Mouse (Mus musculus) midbrain, embryonic 12.5 days (tissue): ENCODE results near the gene Tmem209. TPM values are rescaled to one million over a fixed set of nuclear protein-coding genes. Genes with fewer than 3 reads are reported as not detected.

Source experiments
- ATAC-seq: fragments of 200-750 bp; cut with Nextera tagmentation; 2 replicates; pipeline ENCODE4 v1.8.0; 2017; ENCODE audit warnings: low read depth, moderate TSS enrichment, moderate library complexity; ENCODE audit not compliant: low FRiP score
- H3K27ac ChIP-seq: fragments of 300-500 bp; sonication (generic); replicated peaks from 2 replicates; pipeline ENCODE4 v1.5.1; 2016; ENCODE audit warnings: mild to moderate bottlenecking
- H3K27me3 ChIP-seq: fragments of 300-500 bp; sonication (generic); 2 replicates; pipeline ENCODE4 v1.6.1; 2016; ENCODE audit warnings: mild to moderate bottlenecking
- H3K36me3 ChIP-seq: fragments of 300-500 bp; sonication (generic); 2 replicates; pipeline ENCODE4 v1.6.1; 2016
- H3K4me1 ChIP-seq: fragments of 300-500 bp; sonication (generic); 2 replicates; pipeline ENCODE4 v1.6.1; 2016
- H3K4me2 ChIP-seq: fragments of 300-500 bp; sonication (generic); replicated peaks from 2 replicates; pipeline ENCODE4 v1.6.1; 2016; ENCODE audit warnings: mild to moderate bottlenecking, moderate library complexity
- H3K4me3 ChIP-seq: fragments of 300-500 bp; sonication (generic); 2 replicates; pipeline ENCODE4 v1.5.1; 2016; ENCODE audit warnings: mild to moderate bottlenecking
- H3K9ac ChIP-seq: fragments of 300-500 bp; sonication (generic); replicated peaks from 2 replicates; pipeline ENCODE4 v1.6.1; 2016; ENCODE audit warnings: mild to moderate bottlenecking, moderate library complexity
- H3K9me3 ChIP-seq: fragments of 300-500 bp; sonication (generic); 2 replicates; pipeline ENCODE4 v1.6.1; 2016; ENCODE audit warnings: mild to moderate bottlenecking
- WGBS: fragments of 180-500 bp; shearing (Covaris S2); methylation state at CpG from one replicate; pipeline ENCODE4 v1.1.7; 2016; 5-methylcytosine and 5-hydroxymethylcytosine counted together
- polyA plus RNA-seq: library from polyadenylated mRNA; unstranded; fragments of >200 nt; fragmentation: Nextera tagmentation; extraction: Ambion mirVana; gene quantifications from 2 replicates; pipeline ENCODE4 v1.2.1, GENCODE M21; 2016

Gene Tmem209
- polyA plus RNA-seq: 45.6 and 49.1 TPM in 2 replicates

DNA sequence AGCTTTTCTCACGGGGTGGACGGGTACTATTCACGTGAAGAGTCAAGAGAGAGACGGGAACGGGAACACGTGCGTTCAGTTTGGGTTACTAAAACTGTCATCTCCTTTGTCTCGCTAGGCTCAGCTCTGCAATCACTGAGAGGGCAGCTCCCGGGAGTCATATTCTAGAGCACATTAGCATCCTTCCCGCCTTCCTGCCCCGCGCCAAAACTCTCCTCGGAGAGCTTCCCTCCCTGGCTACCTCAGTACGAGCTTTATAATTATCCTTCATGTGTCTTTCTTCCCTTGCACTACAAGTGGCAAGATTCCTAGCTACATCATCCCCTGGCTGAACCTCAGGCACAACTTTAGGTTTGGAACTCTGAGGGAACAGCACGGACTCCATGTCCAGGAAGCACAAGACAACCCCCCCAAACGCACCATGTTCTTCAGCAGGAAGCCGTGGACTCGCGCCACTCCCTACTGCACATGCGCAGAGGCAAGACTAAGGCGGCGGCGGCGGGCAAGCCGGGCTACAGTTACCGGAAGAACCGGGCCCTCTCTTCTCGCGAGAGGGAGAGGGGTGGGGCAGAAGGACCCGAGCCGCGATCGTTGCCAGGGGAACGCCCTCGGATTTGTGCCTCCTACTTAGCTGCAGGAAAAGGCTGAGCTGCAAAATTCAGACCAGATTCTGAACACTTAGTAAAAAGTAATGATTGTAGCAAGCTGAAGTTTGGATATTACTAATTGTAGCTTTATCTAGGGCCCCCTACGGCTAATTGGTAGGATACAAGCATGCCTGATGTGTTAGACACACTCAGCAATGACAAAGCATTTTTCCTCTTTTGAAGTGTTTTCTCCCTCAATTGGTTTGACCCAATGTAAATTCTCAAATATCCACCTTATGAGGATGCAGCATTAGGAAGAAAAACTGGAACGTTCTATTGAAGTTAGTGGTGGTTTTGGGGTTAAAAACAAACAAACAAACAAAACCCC, at the start of gene Tmem209, which contains the start of gene Ssmem1:
TSS of gene Tmem209 (minus strand) at position 519 of the 975 bp plus-strand sequence.
TSS of gene Ssmem1 (plus strand) at position 585 of the 975 bp plus-strand sequence.
- WGBS: under 1% methylated on average over 37 of the region's 37 CpGs
- H3K36me3 ChIP-seq: peaks cover 21% of the 10 kb centered on the region
- peak; percentile 99 for ATAC-seq
- H3K9ac ChIP-seq: peak within 1 kb of the TSS; percentile 70
- peak within 1 kb of the TSS; percentile 54 for H3K4me3 ChIP-seq
- no peaks in the 10 kb centered on the region for H3K27me3 ChIP-seq
- peak within 1 kb of the TSS; percentile 68 for H3K4me2 ChIP-seq
- H3K9me3 ChIP-seq: no peaks in the 10 kb centered on the region
- H3K27ac ChIP-seq: peak within 1 kb of the TSS; percentile 95
- peaks cover 5% of the 10 kb centered on the region for H3K4me1 ChIP-seq

DNA sequence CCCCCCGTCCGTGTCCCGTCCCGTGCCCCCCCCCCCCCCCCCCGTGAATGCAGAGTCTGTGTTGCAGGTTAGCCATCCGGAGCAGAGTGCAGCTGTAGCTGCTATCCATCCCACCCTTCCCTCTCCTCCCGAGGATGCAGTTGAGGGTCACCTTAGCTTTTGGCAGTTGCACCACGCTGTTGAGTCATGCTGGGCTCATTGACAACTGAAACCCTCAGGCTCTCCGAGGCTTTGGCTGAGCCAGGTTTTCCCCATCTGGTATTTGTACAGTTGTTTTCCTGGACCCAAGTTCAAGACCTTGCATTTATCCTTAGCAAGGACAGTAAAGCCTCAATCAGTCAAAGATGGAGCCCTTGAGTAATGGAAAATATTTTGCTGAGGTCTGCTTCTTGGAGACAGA, 46.5 kb upstream of the Tmem209 start:
- Histone ChIP-seq H3K4me1 (peaks cover 18% of the 10 kb centered on the region), H3K27me3 (no peaks in the 10 kb centered on the region), H3K36me3 (no peaks in the 10 kb centered on the region), H3K9me3 (no peaks in the 10 kb centered on the region), H3K4me2 (no peak overlapping the region), H3K4me3 (no peak overlapping the region), H3K27ac (no peak overlapping the region), H3K9ac (no peak overlapping the region)
- WGBS: 27% methylated on average over 3 of the region's 9 CpGs
- ATAC-seq: no peak

DNA sequence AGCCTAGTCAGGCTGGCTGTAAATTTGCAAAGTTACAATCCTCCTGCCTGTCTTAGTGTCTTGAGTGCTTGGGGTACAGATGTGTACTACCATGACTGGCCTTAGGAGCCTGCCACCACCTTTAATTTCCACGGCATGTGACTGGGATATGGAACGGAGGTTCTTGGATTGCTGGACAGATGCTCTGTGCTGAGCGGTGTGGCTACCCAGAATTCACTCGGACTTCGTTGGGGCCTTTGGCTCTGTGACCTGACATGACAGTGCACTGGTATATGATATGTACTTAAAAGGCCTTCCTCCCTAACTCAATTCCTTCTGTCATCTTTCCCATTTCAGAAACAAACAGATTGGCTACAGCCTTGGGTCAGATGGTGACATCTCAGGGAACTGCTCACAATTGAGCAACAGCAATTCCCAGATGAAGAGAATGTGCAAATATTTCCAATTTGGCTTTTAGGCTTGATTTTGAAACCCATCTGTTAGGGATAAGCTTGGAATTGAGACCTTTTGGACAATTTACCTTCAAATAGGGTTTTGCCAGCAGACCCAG, 45.1 kb upstream of the Tmem209 start:
- Histone ChIP-seq H3K27me3 (no peaks in the 10 kb centered on the region), H3K36me3 (no peaks in the 10 kb centered on the region), H3K4me2 (no peak overlapping the region), H3K9me3 (0 out of 2 replicates have a peak, but pooled peaks cover 3% of the 10 kb centered on the region), H3K9ac (no peak overlapping the region), H3K4me3 (no peak overlapping the region), H3K27ac (no peak overlapping the region), H3K4me1 (peaks cover 23% of the 10 kb centered on the region)
- no peak for ATAC-seq
- WGBS: 93% methylated on average over 5 of the region's 5 CpGs

DNA sequence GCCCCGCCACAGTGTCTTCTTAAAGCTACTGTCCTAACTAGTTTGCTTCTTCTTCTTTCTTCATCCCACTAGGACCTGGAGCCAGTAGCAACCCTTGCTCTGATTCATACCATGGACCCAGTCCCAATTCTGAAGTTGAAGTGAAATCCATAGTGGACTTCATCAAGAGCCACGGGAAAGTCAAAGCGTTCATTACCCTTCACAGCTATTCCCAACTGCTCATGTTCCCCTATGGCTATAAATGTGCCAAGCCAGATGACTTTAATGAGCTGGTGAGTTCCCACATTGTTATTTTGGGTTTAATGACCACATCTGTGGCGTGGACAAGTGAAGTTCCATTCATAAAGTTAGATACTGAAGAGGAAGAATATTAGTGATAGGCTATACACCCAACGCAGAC, 44.5 kb upstream of the Tmem209 start:
- Histone ChIP-seq H3K27me3 (no peaks in the 10 kb centered on the region), H3K9me3 (0 out of 2 replicates have a peak, but pooled peaks cover 3% of the 10 kb centered on the region), H3K36me3 (no peaks in the 10 kb centered on the region), H3K27ac (no peak overlapping the region), H3K4me1 (peaks cover 29% of the 10 kb centered on the region), H3K4me3 (no peak overlapping the region), H3K9ac (no peak overlapping the region), H3K4me2 (no peak overlapping the region)
- no peak for ATAC-seq
- 91% methylated on average over 5 of the region's 5 CpGs for WGBS

DNA sequence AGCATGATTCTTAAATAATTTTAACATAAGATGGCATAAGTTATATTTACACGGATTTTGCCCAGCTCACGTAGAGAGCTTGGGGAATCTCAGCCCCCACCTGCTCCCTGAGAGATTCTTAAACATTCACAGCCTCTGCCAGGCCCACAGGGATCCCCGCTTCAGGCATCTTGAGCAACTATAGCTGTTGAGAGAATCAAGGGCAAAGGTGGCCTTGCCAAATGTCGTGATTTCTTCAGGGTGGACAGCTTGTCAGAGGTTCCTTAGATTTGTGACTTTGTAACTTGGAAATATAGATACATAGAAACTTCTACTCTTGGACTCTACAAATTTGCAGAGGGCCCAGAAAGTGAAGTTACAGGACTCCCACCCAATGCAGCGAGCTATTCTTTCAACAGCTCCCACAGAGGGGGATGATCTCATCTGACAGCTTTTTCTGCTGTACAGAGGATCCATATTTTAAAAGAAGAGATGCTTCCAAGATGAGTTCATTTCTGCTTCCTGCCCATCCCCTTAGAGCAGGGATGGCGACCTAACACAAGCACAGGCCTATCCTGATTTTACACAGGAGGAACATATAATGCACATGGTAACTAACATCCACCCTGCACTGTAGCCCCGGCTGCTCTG, 43.9 kb upstream of the Tmem209 start:
- Histone ChIP-seq H3K4me3 (no peak overlapping the region), H3K27me3 (no peaks in the 10 kb centered on the region), H3K4me1 (peaks cover 34% of the 10 kb centered on the region), H3K9ac (no peak overlapping the region), H3K36me3 (no peaks in the 10 kb centered on the region), H3K27ac (no peak overlapping the region; the same call in 1 of the 2 replicates), H3K9me3 (0 out of 2 replicates have a peak, but pooled peaks cover 3% of the 10 kb centered on the region), H3K4me2 (no peak overlapping the region)
- 73% methylated on average over 7 of the region's 7 CpGs for WGBS
- no peak for ATAC-seq

DNA sequence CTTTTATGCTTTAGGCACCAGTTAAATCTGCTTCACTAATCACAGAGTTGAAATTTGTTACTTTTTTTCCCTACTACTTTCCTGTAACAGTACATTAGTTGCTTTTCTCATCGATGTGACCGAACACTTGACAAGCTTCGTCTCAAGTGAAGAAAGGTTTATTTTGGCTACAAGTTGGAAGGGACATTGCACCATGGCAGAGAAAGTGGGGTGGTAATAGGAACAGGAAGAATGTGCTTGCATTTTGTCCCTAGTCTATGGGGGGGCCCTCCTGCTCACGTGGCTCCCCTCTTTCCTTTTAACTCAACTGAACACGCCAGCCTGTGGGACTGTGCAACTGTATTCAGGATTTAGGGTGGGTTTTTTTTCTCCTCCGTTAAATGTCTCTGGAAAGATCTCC, 43.0 kb upstream of the Tmem209 start:
- no peak overlapping the region for H3K4me2 ChIP-seq
- no peak overlapping the region for H3K4me3 ChIP-seq
- no peak overlapping the region for H3K9ac ChIP-seq
- H3K36me3 ChIP-seq: no peaks in the 10 kb centered on the region
- WGBS: 55% methylated on average over 6 of the region's 6 CpGs
- no peaks in the 10 kb centered on the region for H3K27me3 ChIP-seq
- no peak for ATAC-seq
- H3K4me1 ChIP-seq: peaks cover 41% of the 10 kb centered on the region
- 0 out of 2 replicates have a peak, but pooled peaks cover 3% of the 10 kb centered on the region for H3K9me3 ChIP-seq
- H3K27ac ChIP-seq: peak overlapping the region; percentile 89; the same call in 1 of the 2 replicates

DNA sequence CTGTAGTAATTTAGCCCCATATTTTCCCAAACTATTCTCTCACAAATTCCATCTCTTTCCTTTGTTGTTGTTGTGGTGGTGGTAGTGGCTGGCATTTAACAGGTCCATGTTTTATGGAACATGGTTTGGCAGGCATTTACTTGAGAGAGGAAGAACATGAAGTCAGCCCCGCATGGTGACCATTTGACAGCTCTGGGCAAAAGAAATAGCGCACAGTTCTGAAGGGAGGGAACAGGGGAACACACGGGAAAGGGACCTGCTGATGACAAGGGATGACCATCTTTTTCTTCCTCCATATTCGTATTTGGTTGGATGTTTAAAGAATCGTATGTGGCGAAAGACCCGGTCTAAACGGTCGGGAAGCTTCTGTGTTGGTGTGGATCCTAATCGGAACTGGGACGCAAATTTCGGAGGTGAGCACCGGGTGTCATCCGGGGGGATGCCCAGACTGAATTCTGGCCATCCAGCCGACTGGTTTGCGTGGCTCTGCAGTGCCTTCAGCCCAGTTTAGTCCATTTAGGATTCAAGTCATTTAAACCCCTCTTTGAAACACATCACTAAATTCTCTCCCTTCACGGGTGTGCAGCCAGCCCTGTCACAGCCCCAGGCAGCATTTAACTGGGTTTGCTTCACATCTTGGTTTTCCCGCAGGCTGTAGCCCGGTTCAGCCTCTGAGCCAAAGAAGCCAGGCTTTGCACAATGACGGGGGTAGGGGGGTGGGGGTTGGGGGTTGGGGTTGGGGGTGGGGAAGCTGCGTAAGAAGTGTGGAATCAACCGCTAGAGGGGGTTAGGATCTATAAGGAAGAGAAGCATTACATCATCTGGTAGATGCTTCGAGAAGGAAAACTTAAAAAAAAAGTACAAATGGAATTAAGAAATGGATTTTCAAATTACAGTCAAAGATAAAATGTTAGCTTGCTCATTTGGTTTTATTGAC, 42.3 kb upstream of the Tmem209 start:
- 14% methylated on average over 23 of the region's 23 CpGs for WGBS
- Histone ChIP-seq H3K36me3 (no peaks in the 10 kb centered on the region), H3K27ac (peak overlapping the region; percentile 89), H3K9me3 (0 out of 2 replicates have a peak, but pooled peaks cover 3% of the 10 kb centered on the region), H3K27me3 (no peaks in the 10 kb centered on the region), H3K4me3 (peak overlapping the region; percentile 16), H3K4me1 (peaks cover 47% of the 10 kb centered on the region), H3K4me2 (peak overlapping the region; percentile 46), H3K9ac (peak overlapping the region; percentile 44; the same call in 1 of the 2 replicates)
- ATAC-seq: peak; percentile 65; the same call in 1 of the 2 replicates

DNA sequence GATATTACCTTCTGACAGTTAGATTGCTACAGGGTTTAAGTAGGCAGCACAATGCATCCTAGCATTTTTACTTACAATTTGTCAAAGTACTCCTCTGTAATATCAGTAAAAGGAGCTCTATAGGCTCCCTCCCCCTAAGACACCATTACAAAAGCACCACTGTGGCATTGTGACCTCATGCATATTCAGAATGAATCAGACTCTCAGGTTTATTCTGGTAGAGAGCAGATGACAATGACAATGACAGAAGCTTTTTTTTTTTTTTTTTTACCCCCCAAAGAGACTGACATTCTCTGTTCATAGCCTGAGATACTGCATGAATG, 41.6 kb upstream of the Tmem209 start:
- peak; percentile 39 for ATAC-seq
- H3K4me2 ChIP-seq: no peak overlapping the region
- H3K27me3 ChIP-seq: no peaks in the 10 kb centered on the region
- no peak overlapping the region for H3K9ac ChIP-seq
- H3K4me3 ChIP-seq: no peak overlapping the region
- 0 out of 2 replicates have a peak, but pooled peaks cover 3% of the 10 kb centered on the region for H3K9me3 ChIP-seq
- peak overlapping the region; percentile 89 for H3K27ac ChIP-seq
- H3K4me1 ChIP-seq: peaks cover 54% of the 10 kb centered on the region
- H3K36me3 ChIP-seq: no peaks in the 10 kb centered on the region

DNA sequence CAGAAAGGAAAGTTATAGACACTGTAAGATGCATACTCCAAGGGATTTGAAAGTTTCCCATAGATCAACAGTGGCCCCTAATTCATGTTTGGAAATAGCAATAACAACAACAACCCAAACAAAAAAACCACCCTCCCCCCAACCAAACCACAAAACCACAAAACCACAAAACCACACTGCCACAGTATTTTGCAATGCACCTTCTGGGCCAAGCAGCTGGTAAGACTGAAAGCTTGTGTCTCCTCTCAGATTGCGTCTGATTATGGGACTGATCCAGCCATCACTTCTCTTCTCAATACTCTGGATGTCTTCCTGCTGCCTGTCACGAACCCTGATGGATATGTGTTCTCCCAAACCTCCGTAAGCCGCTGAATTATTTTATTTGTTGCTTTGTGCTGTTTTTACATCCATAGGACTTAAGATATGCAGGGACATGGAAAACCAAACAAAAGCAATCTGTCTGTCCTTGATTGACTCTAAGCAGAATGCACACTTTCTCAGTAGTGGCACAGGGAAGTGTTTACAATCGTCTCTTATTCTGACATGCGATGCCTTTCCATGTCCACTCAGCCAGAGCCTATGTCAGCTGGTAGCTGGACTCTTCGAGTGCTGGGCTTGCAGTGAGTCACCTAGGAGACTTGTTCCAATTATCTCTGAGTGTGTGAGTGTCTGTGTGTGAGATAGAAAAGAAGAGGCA, 41.1 kb upstream of the Tmem209 start:
- no peak overlapping the region for H3K4me2 ChIP-seq
- H3K27me3 ChIP-seq: no peaks in the 10 kb centered on the region
- no peaks in the 10 kb centered on the region for H3K36me3 ChIP-seq
- 58% methylated on average over 7 of the region's 7 CpGs for WGBS
- H3K9me3 ChIP-seq: 0 out of 2 replicates have a peak, but pooled peaks cover 3% of the 10 kb centered on the region
- peaks cover 59% of the 10 kb centered on the region for H3K4me1 ChIP-seq
- peak overlapping the region; percentile 89 for H3K27ac ChIP-seq
- H3K9ac ChIP-seq: no peak overlapping the region
- H3K4me3 ChIP-seq: no peak overlapping the region
- ATAC-seq: peak; percentile 36; the same call in 1 of the 2 replicates

DNA sequence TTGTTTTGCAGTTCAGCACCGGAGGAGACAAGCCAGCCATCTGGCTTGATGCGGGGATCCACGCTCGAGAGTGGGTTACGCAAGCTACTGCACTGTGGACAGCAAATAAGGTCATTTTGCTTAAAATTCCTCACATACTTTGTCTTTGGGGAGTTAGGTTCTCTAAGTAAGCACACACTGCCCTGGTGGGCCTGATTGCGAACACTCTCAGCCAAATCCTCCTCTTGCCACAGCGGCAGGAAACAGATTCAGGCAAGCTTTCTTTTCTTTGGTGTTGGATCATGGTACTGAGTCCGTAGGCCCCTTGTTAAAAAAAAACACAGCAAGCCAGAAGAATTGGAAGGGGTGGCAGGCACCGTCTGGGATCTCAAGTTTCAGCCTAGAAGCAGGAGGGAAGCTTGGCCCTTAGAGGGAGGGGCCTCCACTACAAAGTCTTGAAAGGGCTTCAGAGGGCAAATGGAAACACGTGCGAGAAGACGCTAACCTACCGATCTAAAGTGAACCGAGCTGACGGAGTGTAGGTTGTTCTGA, 39.7 kb upstream of the Tmem209 start:
- Histone ChIP-seq H3K27me3 (no peaks in the 10 kb centered on the region), H3K4me3 (no peak overlapping the region), H3K4me2 (peak overlapping the region; percentile 25), H3K36me3 (no peaks in the 10 kb centered on the region), H3K9me3 (0 out of 2 replicates have a peak, but pooled peaks cover 3% of the 10 kb centered on the region), H3K4me1 (peaks cover 66% of the 10 kb centered on the region), H3K27ac (peak overlapping the region; percentile 86), H3K9ac (peak overlapping the region; percentile 37; the same call in 1 of the 2 replicates)
- WGBS: 6% methylated on average over 15 of the region's 15 CpGs
- ATAC-seq: no peak
